Mouse (Mus musculus) v-Abl transformed pro-B cells (cell line): ENCODE measurements around the gene Mgst3.

Source experiments
- in situ Hi-C, 2 experiments: fragments of 400-800 bp; cut with MboI; formaldehyde crosslinking; loops; one replicate each; pipeline ENCODE4 v1.15.1; 2025; ENCODE audit not compliant: unreplicated experiment in 2 of 2

Gene Mgst3

DNA sequence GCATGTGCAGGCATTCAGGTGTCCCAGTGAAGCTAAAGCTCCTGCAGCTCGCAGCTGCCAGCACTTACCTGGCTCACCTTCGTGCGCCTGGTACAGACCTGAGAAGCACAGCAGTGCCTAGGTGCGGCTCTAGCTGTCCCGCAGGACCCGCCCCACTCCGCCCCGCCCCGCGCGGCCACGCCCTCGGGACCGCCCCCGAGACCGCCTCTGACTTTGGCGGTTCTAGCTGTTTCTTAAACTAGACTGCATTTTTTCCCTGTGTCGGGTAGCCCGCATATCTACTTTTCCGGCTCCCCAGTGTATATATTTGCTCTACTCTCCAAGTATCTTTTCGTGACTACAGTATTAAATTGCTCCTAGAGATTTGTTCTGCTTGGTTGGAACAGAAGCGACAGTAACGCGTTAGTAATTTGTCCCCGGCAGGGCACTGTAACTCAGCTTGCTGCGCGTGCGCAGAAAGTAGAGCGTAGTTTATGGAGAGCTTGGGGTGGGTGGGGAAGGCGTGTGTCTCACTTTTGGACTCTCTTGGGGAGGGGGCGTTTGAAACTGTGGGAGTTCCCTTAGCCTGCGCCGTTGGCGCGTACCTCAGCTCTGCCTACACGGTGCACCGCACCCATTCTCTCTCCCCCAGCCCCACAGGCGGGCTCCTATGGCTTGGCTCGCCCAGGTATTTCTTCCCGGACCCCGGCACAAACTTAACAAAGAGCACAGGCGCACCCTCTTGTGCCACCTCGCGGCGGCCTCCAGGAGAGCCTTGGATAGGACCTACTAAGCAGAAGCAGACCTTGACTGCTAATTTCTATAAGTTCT, at the start of gene Mgst3:
Gene Mgst3 (minus strand): TSS at position 159 of the 810 bp plus-strand sequence.
- in situ Hi-C loops, result loop anchor here (25.0 kb wide), 2 partner anchors 1007 to 1232 kb away; partner anchors contain the start of gene Tada1 (in 1 of the 2)

DNA sequence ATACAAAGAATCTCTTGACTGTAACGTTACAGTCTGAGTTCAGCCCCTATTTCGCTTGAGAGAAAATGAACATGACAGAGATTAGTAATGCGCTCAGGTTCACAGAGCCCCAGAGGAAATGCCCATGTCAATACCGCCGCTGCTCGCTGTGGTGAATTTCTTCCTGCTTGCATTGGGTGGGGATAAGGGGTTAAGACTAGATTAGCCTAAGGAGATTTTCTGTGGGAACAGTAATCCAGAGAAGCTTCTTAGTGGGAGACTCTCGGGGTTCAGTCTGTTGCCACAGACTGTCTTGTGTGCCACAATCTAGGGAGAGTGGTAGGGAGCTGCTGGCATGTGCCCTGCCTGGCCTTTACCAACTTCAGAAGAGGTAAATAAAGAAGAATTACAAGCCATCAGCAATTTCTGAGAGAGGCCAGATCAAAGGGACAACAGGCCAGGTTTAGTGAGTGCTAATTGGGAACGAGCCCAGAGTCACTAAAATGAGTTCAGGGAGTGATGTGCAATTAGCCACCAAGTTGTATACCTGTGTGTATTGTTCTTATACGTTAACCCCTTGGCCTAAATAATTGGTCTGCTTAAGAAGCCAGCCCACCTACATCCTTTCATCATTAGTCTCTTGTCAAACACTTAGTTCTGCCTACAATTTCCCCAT, 44.7 kb upstream of the Mgst3 start:
- in situ Hi-C loops, result no loop called here

- in situ Hi-C loops, result no loop called here
Measured at GRCm38 (mm10) chr1:167437091-167437490, 43.5 kb upstream of the Mgst3 start.

DNA sequence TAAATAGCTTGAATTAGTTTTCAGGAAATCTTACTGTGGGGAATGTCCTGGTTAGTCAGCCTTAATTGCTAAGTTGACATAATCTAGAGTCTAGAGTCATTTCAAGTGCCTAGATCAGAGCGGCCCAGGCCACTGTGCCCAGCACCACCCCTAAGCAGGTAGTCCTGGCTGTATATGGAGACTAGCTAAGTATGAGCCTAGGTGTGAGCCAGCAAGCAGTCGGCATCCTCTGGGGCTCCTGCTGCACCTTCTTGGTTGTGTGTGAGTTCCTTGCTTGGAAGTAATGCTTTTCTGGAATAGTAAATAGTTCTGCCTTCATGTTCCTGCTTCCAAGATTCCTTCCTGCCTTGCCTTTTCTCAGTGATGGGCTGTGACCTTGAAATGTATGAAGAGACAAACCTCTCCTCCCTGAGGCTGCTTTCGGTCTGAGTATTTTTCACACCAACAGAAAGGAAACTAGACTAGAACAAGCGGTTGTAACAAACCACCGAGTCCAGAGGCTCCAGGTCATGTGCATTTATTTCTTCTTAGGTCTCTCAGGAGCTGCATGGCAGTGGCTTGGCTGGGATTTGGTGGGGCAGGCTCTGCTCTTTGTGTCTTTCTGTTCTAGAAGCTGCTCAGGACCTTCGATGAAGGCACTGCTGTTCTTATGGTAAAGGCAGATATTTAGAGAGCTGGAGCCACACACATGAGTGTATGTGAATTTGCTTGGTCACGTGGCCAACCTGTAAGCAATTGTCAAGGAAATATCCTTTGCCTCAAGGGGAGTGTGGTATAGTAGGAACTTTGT, 42.7 kb upstream of the Mgst3 start:
- in situ Hi-C loops, result no loop called here

GRCm38 (mm10) chr1:167434931-167435330, 41.3 kb upstream of the Mgst3 start:
- in situ Hi-C loops, result no loop called here

GRCm38 (mm10) chr1:167430976-167431676, 37.5 kb upstream of the Mgst3 start:
- in situ Hi-C loops, result no loop called here

- in situ Hi-C loops, result no loop called here
Measured at GRCm38 (mm10) chr1:167426681-167427080, 33.0 kb upstream of the Mgst3 start.

DNA sequence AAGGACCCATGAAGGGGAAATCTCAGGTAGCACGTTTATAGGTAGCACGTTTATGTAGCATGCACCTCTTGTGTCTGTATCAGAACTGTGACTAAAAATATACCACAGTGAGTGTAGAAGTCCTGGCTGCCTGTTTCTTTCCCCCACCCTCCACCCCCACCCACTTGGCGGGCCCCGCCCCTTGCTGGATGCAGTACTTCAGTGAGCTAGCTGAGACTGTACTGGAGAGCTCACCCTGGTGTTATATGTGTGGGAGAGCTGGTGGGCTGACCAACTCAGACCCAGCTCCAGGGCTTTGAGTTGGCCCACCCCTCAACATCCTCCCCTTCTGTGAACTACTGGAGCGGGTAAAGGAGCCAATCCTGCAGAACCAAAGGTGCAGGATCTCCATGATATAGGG, 31.9 kb upstream of the Mgst3 start:
- in situ Hi-C loops, result no loop called here

- in situ Hi-C loops, result no loop called here
Measured at GRCm38 (mm10) chr1:167422501-167423240, 29.0 kb upstream of the Mgst3 start.

DNA sequence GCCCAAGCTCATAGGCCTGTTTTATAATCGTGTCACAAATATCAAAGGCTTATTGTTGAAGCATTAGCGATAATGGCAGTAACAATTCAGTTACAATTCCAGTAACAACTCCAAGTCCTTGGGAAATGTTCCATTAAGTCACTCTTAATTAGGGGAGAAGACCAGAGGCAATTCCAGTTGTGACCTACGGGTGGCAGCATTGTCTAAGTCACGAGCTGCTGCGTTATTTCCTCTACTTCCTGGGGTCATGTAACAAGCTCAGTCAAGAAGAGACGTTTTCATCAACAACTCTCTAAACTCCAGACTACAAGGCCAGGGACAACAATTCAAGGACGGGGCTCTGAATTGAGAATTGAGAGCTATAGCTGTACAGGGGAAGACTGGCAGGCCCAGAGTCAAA, 21.2 kb upstream of the Mgst3 start:
- in situ Hi-C loops, result loop anchor here (5.0 kb wide), 2 partner anchors 222 to 227 kb away; no protein-coding TSS in a partner anchor

GRCm38 (mm10) chr1:167411991-167412715, 18.5 kb upstream of the Mgst3 start:
- in situ Hi-C loops, result no loop called here

GRCm38 (mm10) chr1:167409601-167410000, 16.0 kb upstream of the Mgst3 start:
- in situ Hi-C loops, result no loop called here

DNA sequence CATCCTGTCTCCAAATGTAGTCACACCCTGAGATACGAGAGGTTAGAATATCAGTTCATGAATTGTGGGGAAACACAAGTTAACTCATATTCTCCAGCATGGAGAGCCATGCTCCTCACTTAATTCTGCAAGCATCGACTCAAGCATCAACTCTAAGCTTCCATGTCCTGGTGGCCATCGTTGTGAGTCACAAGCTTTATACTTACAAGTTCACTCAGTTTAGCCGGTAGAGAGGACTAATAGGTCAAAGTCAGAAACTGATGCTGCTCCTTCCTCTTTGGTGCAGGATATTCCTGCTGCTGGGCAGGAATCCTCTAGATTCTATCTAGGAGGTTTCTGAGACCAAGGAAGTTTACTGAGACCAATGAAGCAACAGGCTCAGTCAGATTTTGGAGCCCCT, 11.6 kb upstream of the Mgst3 start:
- in situ Hi-C loops, result no loop called here

- in situ Hi-C loops, result loop anchor here (25.0 kb wide), 2 partner anchors 1006 to 1231 kb away; partner anchors contain the start of gene Tada1 (in 1 of the 2)
Measured at GRCm38 (mm10) chr1:167393281-167393680, 360 bp downstream of the Mgst3 start.

DNA sequence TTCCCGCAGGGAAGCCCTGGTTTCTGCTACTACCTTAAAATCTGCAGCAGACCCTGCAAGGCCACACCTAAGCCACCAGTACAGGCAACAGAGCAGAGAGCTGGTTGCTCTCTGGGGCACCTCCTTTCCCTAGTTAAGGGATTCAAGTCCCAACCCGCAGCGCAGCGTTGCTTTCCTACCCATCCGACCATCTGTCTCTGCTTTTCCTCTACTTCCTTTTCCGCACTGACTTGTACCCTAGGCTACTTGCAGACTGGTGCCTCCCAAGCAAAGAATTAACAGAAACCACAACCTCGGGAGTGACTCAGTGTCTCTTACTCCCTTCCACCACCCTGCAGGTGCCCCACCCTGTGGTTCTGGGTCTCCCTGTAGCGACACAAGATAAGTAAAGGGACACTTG, 954 bp downstream of the Mgst3 start:
- in situ Hi-C loops, result loop anchor here (25.0 kb wide), 2 partner anchors 1005 to 1230 kb away; partner anchors contain the start of gene Tada1 (in 1 of the 2)

GRCm38 (mm10) chr1:167392031-167392640, 1.5 kb downstream of the Mgst3 start:
- in situ Hi-C loops, result loop anchor here (25.0 kb wide), 2 partner anchors 1005 to 1230 kb away; partner anchors contain the start of gene Tada1 (in 1 of the 2)

DNA sequence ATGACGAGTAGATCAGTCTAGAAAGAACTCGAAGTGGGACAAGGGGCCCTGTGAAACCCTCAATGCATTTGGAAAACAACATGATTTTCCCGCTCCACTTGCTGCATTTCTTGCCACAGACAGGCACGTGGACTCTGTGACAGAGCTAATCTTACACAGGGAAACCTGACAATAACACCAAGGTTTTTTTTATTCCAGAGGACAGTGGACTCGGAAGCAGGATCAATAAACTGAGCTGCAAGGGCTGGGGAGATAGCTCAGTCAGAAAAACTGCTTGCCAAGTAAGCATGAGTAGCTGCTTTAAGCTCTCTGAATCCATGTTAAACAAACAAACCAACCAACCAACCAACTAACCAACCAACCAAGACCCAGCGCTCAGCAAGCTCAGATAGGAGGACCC, 2.4 kb downstream of the Mgst3 start:
- in situ Hi-C loops, result loop anchor here (25.0 kb wide), 2 partner anchors 1004 to 1229 kb away; partner anchors contain the start of gene Tada1 (in 1 of the 2)

DNA sequence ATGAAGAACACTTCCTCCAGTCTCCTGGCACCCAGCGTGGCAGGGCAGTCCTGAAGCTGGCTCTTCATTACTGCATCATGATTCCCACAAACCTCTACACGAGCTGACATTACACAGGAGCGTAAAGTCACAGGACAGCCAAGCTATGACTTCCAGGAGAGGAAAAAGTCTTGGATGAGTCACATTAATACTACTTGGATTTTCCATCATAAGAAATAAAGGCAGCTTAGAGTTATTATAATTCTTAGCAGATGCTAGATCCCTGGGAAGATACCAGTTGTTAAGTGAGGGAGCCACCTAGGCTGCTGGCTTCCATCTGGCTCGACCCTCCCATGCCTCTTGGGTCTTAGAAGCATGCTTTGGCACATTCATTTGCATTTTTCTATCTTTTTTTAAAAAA, 3.3 kb downstream of the Mgst3 start:
- in situ Hi-C loops, result loop anchor here (25.0 kb wide), 2 partner anchors 1003 to 1228 kb away; partner anchors contain the start of gene Tada1 (in 1 of the 2)
